Mouse (Mus musculus) erythroblast, embryonic 14.5 days (primary cell): ENCODE measurements around the gene Dbndd1. TPM values are rescaled to one million over a fixed set of nuclear protein-coding genes. Genes with fewer than 3 reads are reported as not detected.

Experiments
- H3K27me3 ChIP-seq: 2 replicates; pipeline ENCODE4 v1.6.1; 2012; ENCODE audit warnings: inconsistent platforms; ENCODE audit not compliant: control insufficient read depth
- H3K36me3 ChIP-seq: 2 replicates; pipeline ENCODE4 v1.6.1; 2012; ENCODE audit warnings: mild to moderate bottlenecking, inconsistent platforms; ENCODE audit not compliant: control insufficient read depth
- H3K4me1 ChIP-seq: 2 replicates; pipeline ENCODE4 v1.6.1; 2012; ENCODE audit warnings: inconsistent platforms; ENCODE audit not compliant: control insufficient read depth
- H3K4me3 ChIP-seq: replicated peaks from 2 replicates; pipeline ENCODE3; 2012; ENCODE audit warnings: moderate library complexity, mild to moderate bottlenecking, inconsistent platforms
- H3K9me3 ChIP-seq: 2 replicates; pipeline ENCODE4 v1.6.1; 2012; ENCODE audit warnings: low read length, inconsistent platforms, mixed read lengths; ENCODE audit not compliant: control insufficient read depth
- GATA1 ChIP-seq: IDR thresholded peaks from 2 replicates; pipeline ENCODE4 v1.6.1; 2012; ENCODE audit warnings: low read length, inconsistent platforms, mixed read lengths
- TAL1 ChIP-seq: IDR thresholded peaks from 3 replicates; pipeline ENCODE4 v1.6.1; 2012; ENCODE audit warnings: low read length, inconsistent platforms, mixed read lengths
- polyA plus RNA-seq: library from polyadenylated mRNA; stranded (reverse); fragments of >175 nt; gene quantifications from 2 replicates; pipeline ENCODE4 v1.2.3, GENCODE M21; 2012

Dbndd1 gene
- polyA plus RNA-seq, 1 experiment = not detected

GRCm38 (mm10) chr8:123516596-123516995, 1.3 kb upstream of the Dbndd1 start:
- TF ChIP-seq GATA1 (no peak), TAL1 (no peak)
- Histone ChIP-seq H3K4me3 (no peak overlapping the region), H3K4me1 (peaks cover 23% of the 10 kb centered on the region), H3K27me3 (peaks cover 61% of the 10 kb centered on the region), H3K9me3 (no peaks in the 10 kb centered on the region), H3K36me3 (peaks cover 3% of the 10 kb centered on the region; the same call in 1 of the 2 replicates)

GRCm38 (mm10) chr8:123515540-123515897, 256 bp upstream of the Dbndd1 start:
- TF ChIP-seq GATA1 (no peak), TAL1 (no peak)
- Histone ChIP-seq H3K4me1 (peaks cover 23% of the 10 kb centered on the region), H3K27me3 (peaks cover 62% of the 10 kb centered on the region), H3K36me3 (peaks cover 2% of the 10 kb centered on the region; the same call in 1 of the 2 replicates), H3K4me3 (no peak overlapping the region), H3K9me3 (no peaks in the 10 kb centered on the region)

GRCm38 (mm10) chr8:123514136-123514535, 1.1 kb downstream of the Dbndd1 start:
- TF ChIP-seq TAL1 (no peak), GATA1 (no peak)
- H3K9me3 ChIP-seq = no peaks in the 10 kb centered on the region
- H3K4me3 ChIP-seq = no peak overlapping the region
- peaks cover 62% of the 10 kb centered on the region for H3K27me3 ChIP-seq
- H3K4me1 ChIP-seq = peaks cover 15% of the 10 kb centered on the region
- H3K36me3 ChIP-seq = peaks cover 5% of the 10 kb centered on the region; the same call in 1 of the 2 replicates

GRCm38 (mm10) chr8:123510819-123511218, 4.4 kb downstream of the Dbndd1 start:
- Histone ChIP-seq H3K36me3 (peaks cover 27% of the 10 kb centered on the region), H3K9me3 (no peaks in the 10 kb centered on the region), H3K27me3 (peaks cover 41% of the 10 kb centered on the region), H3K4me3 (no peak overlapping the region), H3K4me1 (peaks cover 13% of the 10 kb centered on the region)
- TF ChIP-seq GATA1 (no peak), TAL1 (no peak)

GRCm38 (mm10) chr8:123507153-123507552, 8.1 kb downstream of the Dbndd1 start:
- TF ChIP-seq TAL1 = no peak
- TF ChIP-seq GATA1 = no peak
- H3K4me3 ChIP-seq = no peak overlapping the region
- H3K36me3 ChIP-seq = peaks cover 63% of the 10 kb centered on the region
- peaks cover 4% of the 10 kb centered on the region for H3K27me3 ChIP-seq
- H3K9me3 ChIP-seq = peaks cover 10% of the 10 kb centered on the region
- peaks cover 7% of the 10 kb centered on the region for H3K4me1 ChIP-seq

- no peak for TF ChIP-seq GATA1
- no peak for TF ChIP-seq TAL1
- Histone ChIP-seq H3K27me3 (no peaks in the 10 kb centered on the region), H3K4me3 (no peak overlapping the region), H3K36me3 (peaks cover 78% of the 10 kb centered on the region), H3K4me1 (peaks cover 7% of the 10 kb centered on the region), H3K9me3 (peaks cover 10% of the 10 kb centered on the region)
Observed at GRCm38 (mm10) chr8:123505695-123506094, 9.6 kb downstream of the Dbndd1 start.

GRCm38 (mm10) chr8:123505267-123505666, 10.0 kb downstream of the Dbndd1 start:
- no peaks in the 10 kb centered on the region for H3K27me3 ChIP-seq
- H3K9me3 ChIP-seq = peaks cover 10% of the 10 kb centered on the region
- H3K4me1 ChIP-seq = peaks cover 7% of the 10 kb centered on the region
- peaks cover 82% of the 10 kb centered on the region for H3K36me3 ChIP-seq
- no peak for TF ChIP-seq GATA1
- TF ChIP-seq TAL1 = no peak
- no peak overlapping the region for H3K4me3 ChIP-seq

GRCm38 (mm10) chr8:123504591-123505195, 10.6 kb downstream of the Dbndd1 start:
- no peaks in the 10 kb centered on the region for H3K27me3 ChIP-seq
- H3K4me1 ChIP-seq = peaks cover 7% of the 10 kb centered on the region
- no peak overlapping the region for H3K4me3 ChIP-seq
- peaks cover 10% of the 10 kb centered on the region for H3K9me3 ChIP-seq
- TF ChIP-seq TAL1 = no peak
- TF ChIP-seq GATA1 = no peak
- peaks cover 83% of the 10 kb centered on the region for H3K36me3 ChIP-seq

- peaks cover 89% of the 10 kb centered on the region for H3K36me3 ChIP-seq
Observed at GRCm38 (mm10) chr8:123503801-123504467, 11.3 kb downstream of the Dbndd1 start.

GRCm38 (mm10) chr8:123502192-123502591, 13.1 kb downstream of the Dbndd1 start:
- H3K9me3 ChIP-seq = peaks cover 10% of the 10 kb centered on the region
- TF ChIP-seq TAL1 (no peak), GATA1 (no peak)
- H3K36me3 ChIP-seq = peaks cover 91% of the 10 kb centered on the region
- peaks cover 10% of the 10 kb centered on the region for H3K4me1 ChIP-seq
- H3K27me3 ChIP-seq = no peaks in the 10 kb centered on the region
- H3K4me3 ChIP-seq = no peak overlapping the region

More at GRCm38 (mm10) chr8:123503801-123504467, 11.3 kb downstream of the Dbndd1 start:
- Histone ChIP-seq H3K4me3 (no peak overlapping the region), H3K4me1 (peaks cover 7% of the 10 kb centered on the region), H3K27me3 (no peaks in the 10 kb centered on the region), H3K9me3 (peaks cover 10% of the 10 kb centered on the region)
- TF ChIP-seq GATA1 = no peak
- TF ChIP-seq TAL1 = no peak
